Mouse (Mus musculus): ENCODE data around the gene Cenpp.

DNA sequence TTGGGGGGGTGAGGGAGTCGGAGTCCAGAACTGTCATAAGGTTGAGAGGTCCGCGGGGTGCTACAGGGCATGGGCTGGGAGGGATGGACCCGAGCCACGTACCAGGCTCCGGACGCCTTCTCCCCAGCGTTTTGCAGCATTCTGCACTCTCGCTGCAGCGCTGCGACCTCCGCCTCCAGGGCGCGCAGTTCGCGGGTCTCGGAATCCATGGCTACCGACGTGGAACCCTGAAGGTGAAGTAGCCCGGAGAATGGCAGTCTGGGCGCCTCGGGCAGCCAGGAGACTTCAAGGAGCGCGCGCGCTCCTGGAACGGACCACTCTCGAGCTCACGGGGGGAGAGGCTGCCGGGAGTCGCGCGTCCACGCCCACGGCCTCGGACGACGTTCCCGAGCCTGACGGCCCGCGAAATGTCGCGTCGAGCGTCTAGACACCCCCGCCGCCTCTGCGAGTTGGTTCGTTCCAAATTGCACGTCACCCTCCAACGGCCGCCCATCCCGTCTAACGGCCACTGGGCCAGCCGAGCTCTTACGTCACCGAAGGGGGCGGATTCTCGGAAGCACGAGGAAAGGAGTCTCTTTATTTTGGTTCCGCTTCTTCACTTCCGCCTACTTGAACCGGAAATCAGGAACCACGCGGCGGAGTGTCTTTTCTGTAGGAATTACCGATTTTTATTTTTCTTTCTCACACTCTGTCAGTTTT is at the start of gene Cenpp, which contains the start of gene Nol8:
- TF ChIP-seq CTCF (IDR thresholded peaks at IDR 0.05; ENCODE audit: control insufficient read depth, insufficient read depth, low read length) (no peak), POLR2A (IDR thresholded peaks at IDR 0.05; ENCODE audit: borderline replicate concordance, control insufficient read depth, low read depth, low read length) (peak; percentile 65; the same call in 1 of the 2 replicates)

Measured in bone marrow, adult 2 months (tissue).